Mouse (Mus musculus) gastrocnemius, adult 8-10 months (tissue): ENCODE data around the gene Grxcr1. TPM values are rescaled to one million over a fixed set of nuclear protein-coding genes. Genes with fewer than 3 reads are reported as not detected.

ENCODE experiments used
- DNase-seq, 2 experiments: peaks; one replicate each; pipeline ENCODE4 v3.0.0; 2022; ENCODE audit warnings: low spot score in 2 of 2
- total RNA-seq, 4 experiments: library from RNA; stranded (reverse); gene quantifications; 2 replicates each; pipeline ENCODE4 v1.2.4; 2022

Gene Grxcr1
- total RNA-seq, 4 experiments from 2014 or later: not detected

DNA sequence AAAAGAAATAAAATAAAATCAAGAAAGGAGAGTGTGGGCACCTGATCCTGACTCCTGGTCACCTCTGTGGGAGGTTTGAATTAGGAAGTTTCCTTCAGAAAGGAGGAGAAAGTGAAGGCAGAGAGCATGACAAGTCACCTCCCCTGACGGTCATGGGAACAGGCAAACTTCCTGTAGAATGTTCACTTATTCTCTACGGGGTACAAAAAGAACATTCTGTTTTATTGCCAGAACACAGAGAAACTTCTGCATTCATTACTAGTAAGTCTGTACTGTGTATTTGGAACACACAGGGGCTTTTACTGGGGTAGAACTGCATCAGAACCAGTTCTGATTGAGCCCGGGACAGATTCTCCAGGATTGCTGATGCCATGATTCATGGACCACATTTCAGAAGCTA, 55.5 kb downstream of the Grxcr1 start:
- DNase-seq: no peak

DNA sequence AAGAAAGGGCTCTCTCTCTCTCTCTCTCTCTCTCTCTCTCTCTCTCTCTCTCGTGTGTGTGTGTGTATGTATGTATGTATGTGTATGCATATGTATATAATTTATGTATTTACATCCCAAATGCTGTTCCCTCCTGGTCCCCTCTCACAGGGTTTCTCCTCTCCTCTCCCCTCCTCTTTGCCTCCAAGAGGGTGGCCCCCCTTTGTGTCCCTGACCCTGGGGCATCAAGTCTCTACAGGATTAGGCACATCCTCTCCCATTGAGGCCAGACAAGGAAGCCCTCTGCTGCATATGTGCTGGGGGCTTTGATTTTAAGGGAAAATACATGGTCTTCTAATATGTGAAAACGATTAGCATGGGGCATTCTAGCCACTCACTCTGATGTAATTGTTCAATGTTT, 61.5 kb downstream of the Grxcr1 start:
- DNase-seq: no peak

DNA sequence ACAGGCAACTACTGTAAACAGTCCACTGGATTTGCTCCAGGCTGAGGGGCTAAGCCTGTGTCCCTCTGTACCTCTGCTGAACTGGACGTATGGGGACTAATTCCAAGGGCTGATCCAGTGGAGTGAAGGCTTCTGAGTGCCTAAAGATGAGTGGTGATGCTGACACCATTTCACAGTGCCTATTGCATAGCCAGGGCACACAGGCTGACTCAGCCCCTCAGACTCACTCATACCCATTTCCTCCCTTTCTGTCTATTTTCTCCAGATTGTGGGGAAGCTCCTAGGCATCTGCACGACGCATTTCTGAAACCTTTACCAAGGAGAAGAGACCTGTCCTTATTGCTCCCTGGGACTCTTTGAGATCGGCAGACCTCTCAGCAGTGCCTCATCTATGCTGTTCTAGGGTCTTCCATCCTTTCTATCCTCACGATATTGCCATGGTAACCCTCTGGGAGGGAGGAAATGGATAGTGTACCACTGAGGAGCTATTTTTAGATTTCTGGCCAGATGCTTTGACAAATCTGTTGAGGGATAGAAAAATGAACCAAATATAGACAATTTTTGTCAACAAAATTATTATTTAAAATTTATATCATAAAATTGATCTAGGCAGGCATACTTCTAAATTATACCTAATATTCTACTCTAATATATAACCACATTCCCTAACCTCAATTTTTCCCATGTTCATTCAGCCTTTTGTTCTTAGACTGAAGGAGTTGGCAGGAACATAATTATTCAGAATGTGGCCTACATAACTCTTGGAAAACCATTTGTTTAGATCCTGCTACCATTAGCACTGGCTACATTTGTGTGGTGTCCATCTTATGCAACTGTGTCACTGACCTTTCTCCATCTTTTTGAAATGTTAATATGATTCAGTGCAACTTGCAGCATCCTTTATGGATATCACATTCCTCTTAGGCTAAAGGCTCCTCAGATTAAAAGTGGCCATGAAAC, 66.3 kb downstream of the Grxcr1 start:
- DNase-seq: no peak

DNA sequence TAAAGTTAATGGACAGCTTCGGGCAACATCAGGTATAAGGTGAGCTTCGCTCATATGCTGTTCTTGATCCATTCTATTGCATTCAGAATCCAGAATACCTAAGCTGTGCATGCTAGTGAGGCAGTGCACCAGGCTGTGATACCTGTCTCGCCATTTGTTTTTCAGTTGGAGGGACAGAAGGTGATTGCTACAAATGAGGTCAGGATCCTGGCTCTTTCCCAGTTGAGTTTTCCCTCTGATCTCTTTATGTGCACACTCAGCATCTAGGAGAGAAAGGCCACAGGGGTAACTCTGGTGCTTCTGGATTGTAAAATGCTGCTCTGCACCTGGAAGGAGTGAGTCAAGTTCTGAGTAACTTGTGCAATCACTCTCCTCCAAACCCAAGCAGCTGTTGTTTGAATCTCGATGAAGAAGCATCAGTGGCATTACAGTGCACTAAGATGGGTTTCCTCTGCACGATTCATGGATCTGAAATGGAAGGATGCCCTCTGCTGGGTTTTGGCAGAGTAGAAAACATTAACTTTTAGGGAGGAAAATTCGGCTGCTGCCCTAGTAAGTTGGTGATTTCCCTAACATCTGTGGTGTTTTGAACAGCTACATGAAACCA, 80.9 kb downstream of the Grxcr1 start:
- no peak for DNase-seq

DNA sequence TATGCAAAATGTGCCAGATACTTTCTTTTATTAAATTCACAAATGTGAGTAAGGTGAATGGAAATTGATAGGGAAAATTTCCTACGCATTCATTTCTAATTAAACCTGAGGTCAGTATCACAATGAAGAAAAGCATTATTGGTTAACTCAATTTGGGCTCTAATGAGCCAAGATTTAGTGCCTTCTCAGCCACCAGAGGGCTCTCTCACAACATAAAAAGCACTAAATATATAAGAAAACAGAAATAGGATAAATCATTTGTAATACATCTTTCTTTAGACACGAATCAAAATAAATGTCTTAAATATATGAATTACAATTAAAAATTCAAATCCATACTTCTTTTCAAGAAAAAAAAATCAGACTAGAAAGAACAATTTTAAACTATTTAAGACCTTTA, 89.2 kb downstream of the Grxcr1 start:
- DNase-seq: no peak

DNA sequence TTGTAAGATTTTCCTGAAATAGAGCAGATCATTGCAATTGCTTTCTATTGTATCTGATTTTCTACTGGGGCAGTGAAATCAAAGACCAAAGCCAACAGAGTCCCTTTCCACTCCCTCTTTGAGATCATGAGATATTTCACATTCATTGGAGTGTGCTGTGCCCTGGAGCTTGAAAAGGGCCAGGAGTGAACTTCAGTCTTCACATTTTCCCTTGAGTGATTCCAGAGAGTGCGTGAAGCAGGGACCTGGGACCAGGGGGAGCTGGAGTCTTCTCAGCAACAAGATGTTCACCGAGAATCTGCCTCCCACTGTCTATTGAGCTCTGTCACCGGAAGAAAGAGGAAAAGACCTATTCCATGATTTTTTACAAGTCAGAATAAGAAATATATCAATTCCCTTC, 91.2 kb downstream of the Grxcr1 start:
- no peak for DNase-seq

DNA sequence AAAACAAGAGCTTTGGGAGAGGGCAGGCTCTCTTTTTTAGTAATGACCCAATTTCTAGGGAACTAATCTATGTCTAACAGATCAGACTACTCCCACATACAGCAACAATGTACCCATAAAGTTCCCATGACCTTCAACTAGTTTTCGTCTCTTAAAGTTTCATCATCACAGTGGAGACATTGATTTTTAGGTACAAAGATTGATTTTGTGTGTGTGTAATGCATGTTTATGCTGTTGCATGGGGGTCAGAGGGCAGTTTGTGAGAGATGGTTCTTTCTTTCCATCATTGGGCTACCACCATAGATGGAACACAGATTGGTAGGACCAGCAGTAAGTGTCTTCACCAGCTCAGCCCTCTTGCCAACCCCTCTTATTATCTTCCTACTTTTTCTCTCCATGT, 93.8 kb downstream of the Grxcr1 start:
- no peak for DNase-seq

DNA sequence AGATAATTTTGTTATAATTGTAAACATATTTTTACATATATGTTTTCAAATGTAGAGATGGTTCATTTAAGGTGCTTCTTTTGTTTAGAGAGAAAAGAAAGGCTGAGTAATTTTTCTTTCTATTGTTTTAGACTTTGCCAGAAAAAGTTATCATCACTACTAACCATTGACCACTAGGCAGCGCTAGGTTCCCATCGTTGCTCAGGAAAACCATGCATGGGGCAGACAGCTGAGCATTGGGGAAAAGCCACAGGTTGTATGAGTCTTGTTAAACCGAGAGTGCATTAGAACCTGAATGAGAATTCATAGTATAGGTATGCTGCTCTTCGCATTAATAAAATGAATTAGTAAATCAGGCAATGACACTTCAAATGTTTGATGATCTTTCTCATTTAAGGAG, 96.8 kb downstream of the Grxcr1 start:
- no peak for DNase-seq

DNA sequence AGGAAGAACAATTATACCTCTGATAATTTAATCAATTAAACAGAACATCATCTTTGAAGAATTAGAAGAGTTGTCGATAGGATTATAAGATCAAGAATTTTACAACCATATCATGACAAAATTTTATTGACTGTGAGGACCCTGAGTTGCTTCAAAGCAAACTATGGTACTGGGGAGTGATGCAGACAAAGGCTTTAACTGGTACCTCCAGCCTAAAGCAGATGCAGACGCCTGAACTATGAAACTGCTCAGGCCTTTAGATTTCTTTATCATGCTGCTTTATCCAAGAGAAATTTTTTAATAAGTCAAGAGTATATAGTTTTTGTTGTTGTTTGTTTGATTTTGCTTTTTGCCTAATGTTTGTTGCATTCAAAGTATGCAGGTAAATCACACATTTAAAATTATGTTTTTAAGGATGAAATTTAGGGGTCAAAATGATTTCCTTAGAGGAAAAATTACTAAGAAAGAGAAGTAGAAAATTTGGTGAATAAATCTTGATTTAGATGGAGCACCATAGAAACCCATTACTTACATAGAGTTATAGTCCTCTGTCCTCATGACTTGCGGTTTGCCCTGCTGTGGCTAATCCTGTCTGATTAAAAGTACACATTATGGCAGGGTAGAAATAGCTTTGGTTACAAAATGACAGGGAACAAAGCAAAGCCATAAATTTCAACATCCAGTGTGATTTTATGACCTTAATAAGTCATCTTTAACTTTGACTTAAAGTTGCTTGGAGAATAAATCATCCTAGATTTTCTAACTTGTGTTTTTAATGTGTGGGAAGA, 97.4 kb downstream of the Grxcr1 start:
- no peak for DNase-seq

DNA sequence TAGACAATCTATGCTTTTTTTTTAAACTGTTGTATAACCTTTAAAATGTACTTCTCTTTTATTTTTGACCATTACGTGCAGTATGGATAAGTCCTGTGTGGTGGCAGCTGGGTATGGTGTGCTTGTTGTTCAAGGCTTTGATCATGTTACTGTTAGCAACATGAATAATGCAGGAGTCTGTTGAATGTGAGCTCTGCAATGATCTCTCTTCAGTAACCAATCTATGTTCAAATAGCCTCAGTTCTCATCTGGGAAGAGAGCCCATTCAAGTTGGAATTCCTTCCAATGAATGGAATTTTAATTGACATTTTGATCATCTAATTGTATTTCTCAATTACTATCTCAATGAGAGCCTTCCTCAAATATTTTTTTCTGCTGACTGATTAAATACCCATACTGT, 115.2 kb downstream of the Grxcr1 start:
- DNase-seq: no peak

DNA sequence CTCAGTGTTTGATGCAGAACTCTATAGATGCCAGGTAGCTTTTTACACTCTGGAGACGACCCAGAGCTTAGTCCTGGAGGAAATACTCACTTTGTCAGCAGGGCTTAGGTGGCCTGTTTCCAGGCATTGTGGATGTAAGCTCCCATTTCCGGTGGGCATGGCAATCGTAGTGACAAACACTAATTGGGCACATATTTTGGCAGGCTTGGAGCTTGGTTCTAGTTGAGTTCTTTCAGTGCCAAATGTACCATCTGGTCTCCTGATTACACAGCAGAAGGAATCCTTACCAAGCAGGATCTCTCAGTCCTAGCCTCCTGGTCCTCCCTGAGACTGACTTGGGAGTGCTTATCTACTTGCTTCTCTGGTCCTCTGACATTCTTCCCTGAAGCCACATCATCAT, 118.3 kb downstream of the Grxcr1 start:
- no peak for DNase-seq

DNA sequence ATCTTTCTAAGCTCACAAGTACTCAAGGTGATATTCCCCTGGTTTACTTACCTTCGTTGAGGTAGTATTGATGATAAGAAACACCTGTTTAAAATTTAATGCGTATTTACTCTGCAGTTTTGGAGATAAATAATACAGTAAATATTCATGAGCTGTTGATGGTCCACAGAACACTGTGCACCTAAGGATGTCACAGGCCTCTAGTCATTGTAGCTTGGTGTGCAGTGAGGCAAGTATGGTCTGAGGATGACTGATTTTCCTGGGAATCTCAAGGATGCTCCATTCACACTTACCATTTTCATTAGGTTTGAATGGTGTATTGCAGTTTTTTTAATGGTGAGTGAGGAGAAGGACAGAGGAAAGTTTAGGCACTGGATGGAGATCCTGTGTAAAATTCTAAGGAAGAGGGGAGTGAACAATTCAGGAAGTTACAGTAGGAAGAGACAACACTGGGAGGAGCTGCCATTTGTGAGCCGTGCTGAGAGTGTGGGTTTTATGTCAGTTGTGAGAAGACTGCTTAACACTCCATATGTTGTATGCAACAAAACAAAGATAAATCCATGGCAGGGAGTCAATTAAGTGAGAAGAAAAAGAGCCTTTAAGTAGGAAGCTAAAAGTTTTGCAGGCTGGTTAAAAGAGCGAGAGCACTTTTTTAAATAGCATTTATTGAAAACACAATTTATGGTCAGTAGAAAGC, 118.9 kb downstream of the Grxcr1 start:
- no peak for DNase-seq

DNA sequence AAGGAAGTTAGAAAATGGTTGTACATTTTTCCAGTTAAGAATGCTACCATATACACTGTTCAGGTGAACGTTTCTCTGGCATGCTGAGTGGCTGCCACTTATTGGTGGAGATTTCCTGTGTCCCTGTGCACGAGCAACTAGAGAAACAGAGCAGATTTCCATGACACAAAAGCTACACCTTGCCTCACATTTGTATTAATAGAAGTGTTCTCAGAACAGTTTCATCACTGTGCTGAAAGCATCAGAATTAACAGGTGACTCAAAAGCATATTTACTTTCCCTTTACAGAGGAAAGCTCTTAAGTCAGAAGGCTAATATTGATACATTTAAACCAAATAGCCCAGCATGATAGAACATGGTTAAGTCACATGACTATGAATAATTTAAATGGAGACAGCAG, 130.9 kb downstream of the Grxcr1 start:
- no peak for DNase-seq

DNA sequence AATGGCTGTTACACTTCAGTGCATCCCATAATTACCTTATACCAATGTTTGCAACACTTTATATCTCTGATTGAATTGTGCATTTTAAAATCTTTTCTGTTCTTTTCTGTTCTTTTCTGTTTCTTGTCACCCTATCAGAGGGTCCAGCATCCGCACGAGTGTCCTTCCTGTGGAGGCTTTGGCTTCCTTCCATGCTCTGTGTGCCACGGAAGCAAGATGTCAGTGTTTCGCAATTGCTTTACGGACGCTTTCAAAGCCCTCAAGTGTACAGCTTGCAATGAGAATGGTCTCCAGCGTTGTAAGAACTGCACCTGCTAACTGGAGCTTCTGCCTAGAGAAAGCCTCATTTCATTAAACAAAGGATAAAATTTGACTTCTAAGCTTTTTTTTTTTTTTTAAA, 134.3 kb downstream of the Grxcr1 start:
- DNase-seq: no peak

Other genes starting within 250 kb of the Grxcr1 start
- 10 to 100 TPM; 69.0 to 91.3 (median 78.6) TPM for gene Atp8a1, start 184.4 kb upstream of the Grxcr1 start, total RNA-seq
- gene Gm5108, start 90.2 kb upstream of the Grxcr1 start, total RNA-seq: not detected
- gene Gm21905, start 85.4 kb upstream of the Grxcr1 start, total RNA-seq: not detected